ENCODE assay signal across 19 mouse cellular contexts in genomic region chr8:47604198-47604835, GRCm38 (mm10).
DNase-seq lines count a peak whose midpoint lies in the region; ATAC-seq and TF ChIP-seq lines count a peak whose summit lies in the region.
"Had no signal": no experiment of that assay in that cellular context is flagged by ENCODE, and none has a peak within 500 bp of the region (broad histone marks: within the 10 kb centered on the region; RNA-seq: fewer than 3 reads in every experiment).

No protein-coding gene starts in this region.

- peak; percentile 22 to 70 for DNase-seq in adrenal gland, adult (ENCODE audit: inconsistent age in 2 of 2, low spot score in 1 of 2)
- DNase-seq in adrenal gland, adult 18-20 months (ENCODE audit: low spot score in 2 of 2) = no peak
- peak; percentile 2 for DNase-seq in heart, adult 8-10 months (ENCODE audit: low spot score)
- no peak for DNase-seq in heart, adult 2 months
- peak; percentile 10 for DNase-seq in kidney, postnatal 14 days
- no peak for DNase-seq in thymus, postnatal 36 days
- DNase-seq in natural killer cell, adult 2 months (ENCODE audit: low spot score in 2 of 2) = no peak
- DNase-seq: cerebellum, adult 11-12 months; layer of hippocampus, postnatal 36 days; liver; liver, postnatal 0 days; lung, postnatal 36 days; thymus, adult 18-20 months had no signal

- no peak overlapping the region for H3K4me3 ChIP-seq in heart, adult 2 months
- no peak overlapping the region for H3K4me3 ChIP-seq in heart, embryonic 14.5 days (ENCODE audit: control insufficient read depth in 1 of 2, insufficient read depth in 1 of 2, low read depth in 1 of 2, low read length in 2 of 2)
- H3K4me3 ChIP-seq: erythroblast, embryonic 14.5 days; forebrain, embryonic 15.5 days; hindbrain, embryonic 10.5 days had no signal

- TF ChIP-seq POLR2A in heart, adult 2 months (IDR thresholded peaks at IDR 0.05; ENCODE audit: insufficient read depth, low read depth, low read length) = no peak

- 70% methylated on average over 8 of the region's 8 CpGs for WGBS in heart, adult 2 months
- WGBS in heart, embryonic 14.5 days = 53% methylated on average over 8 of the region's 8 CpGs

- no peak for TF ChIP-seq EP300 in heart, adult 2 months (IDR thresholded peaks at IDR 0.05; ENCODE audit: insufficient read depth, low read depth, low read length)

- H3K4me1 ChIP-seq in heart, adult 2 months (ENCODE audit: control insufficient read depth, insufficient read depth, low read length) = no peaks in the 10 kb centered on the region; the same call in 1 of the 2 replicates
- peaks cover 4 to 5% of the 10 kb centered on the region in 2 experiments; a peak in 2 of 4 replicates for H3K4me1 ChIP-seq in heart, embryonic 14.5 days (ENCODE audit: control insufficient read depth in 2 of 2, insufficient read depth in 2 of 2, low read length in 2 of 2)
- H3K4me1 ChIP-seq: forebrain, embryonic 15.5 days; hindbrain, embryonic 10.5 days had no signal

- H3K36me3 ChIP-seq in heart, adult 2 months (ENCODE audit: control insufficient read depth, insufficient read depth, low read length) = no peaks in the 10 kb centered on the region
- H3K36me3 ChIP-seq in heart, embryonic 14.5 days (ENCODE audit: control insufficient read depth, insufficient read depth, low read length) = no peaks in the 10 kb centered on the region
- H3K36me3 ChIP-seq: forebrain, embryonic 15.5 days; G1E; hindbrain, embryonic 10.5 days had no signal

- no peaks in the 10 kb centered on the region for H3K9me3 ChIP-seq in heart, embryonic 14.5 days (ENCODE audit: control insufficient read depth, low read length)
- H3K9me3 ChIP-seq: forebrain, embryonic 15.5 days; G1E; hindbrain, embryonic 10.5 days had no signal

- intact Hi-C loops in heart, adult 2 months (cut with DNase I) = no loop called here

- no peak for ATAC-seq in heart, embryonic 14.5 days (ENCODE audit: insufficient number of reproducible peaks, insufficient read depth, low FRiP score, low read depth)
- ATAC-seq: CD4-positive, CD25-positive, alpha-beta regulatory T cell, adult 4 months; forebrain, embryonic 15.5 days; liver, postnatal 0 days had no signal

- no peaks in the 10 kb centered on the region for H3K27me3 ChIP-seq in heart, adult 2 months (ENCODE audit: control insufficient read depth, insufficient read depth, low read length)
- H3K27me3 ChIP-seq in heart, embryonic 14.5 days (ENCODE audit: control insufficient read depth, insufficient read depth, low read length) = no peaks in the 10 kb centered on the region
- H3K27me3 ChIP-seq: forebrain, embryonic 15.5 days had no signal

- H3K79me2 ChIP-seq in heart, adult 2 months (replicated peaks; ENCODE audit: control insufficient read depth, insufficient read depth, low read length) = no peaks in the 10 kb centered on the region

- H3K9ac ChIP-seq in heart, adult 2 months (ENCODE audit: low read depth, low read length) = no peak overlapping the region
- H3K9ac ChIP-seq in heart, embryonic 14.5 days (ENCODE audit: low read length) = no peak overlapping the region
- H3K9ac ChIP-seq: forebrain, embryonic 15.5 days; liver, postnatal 0 days had no signal

- H3K27ac ChIP-seq in heart, adult 2 months = no peak overlapping the region
- no peak overlapping the region for H3K27ac ChIP-seq in heart, embryonic 14.5 days (replicated peaks in 1 of 2; ENCODE audit: control insufficient read depth in 1 of 2, insufficient read depth in 1 of 2, low read depth in 2 of 2, low read length in 2 of 2)
- H3K27ac ChIP-seq: forebrain, embryonic 15.5 days; hindbrain, embryonic 10.5 days had no signal

- no peak for TF ChIP-seq CTCF in heart, adult 2 months (IDR thresholded peaks at IDR 0.05)

- H3K4me2 ChIP-seq in heart, embryonic 14.5 days (ENCODE audit: low read length) = peak overlapping the region; percentile 26; the same call in 1 of the 2 replicates
- H3K4me2 ChIP-seq: forebrain, embryonic 15.5 days had no signal

Comparison
In these comparisons a context has a peak if more than half of its experiments do, and no peak if none do; other contexts are left out.
1. DNase-seq: peak in adrenal gland, adult (2 of 2), heart, adult 8-10 months (single experiment) and kidney, postnatal 14 days (single experiment); none in adrenal gland, adult 18-20 months (0 of 2), heart, adult 2 months (0 of 2), thymus, postnatal 36 days (0 of 2) and natural killer cell, adult 2 months (0 of 2).